Mouse (Mus musculus) embryo, embryonic 11.5 days (tissue): ENCODE measurements around the gene Glra3.

Experiments used
- DNase-seq: peaks from one replicate; pipeline ENCODE4 v3.0.0-alpha.2; 2012; ENCODE audit warnings: low read depth, low spot score

The Glra3 gene

DNA sequence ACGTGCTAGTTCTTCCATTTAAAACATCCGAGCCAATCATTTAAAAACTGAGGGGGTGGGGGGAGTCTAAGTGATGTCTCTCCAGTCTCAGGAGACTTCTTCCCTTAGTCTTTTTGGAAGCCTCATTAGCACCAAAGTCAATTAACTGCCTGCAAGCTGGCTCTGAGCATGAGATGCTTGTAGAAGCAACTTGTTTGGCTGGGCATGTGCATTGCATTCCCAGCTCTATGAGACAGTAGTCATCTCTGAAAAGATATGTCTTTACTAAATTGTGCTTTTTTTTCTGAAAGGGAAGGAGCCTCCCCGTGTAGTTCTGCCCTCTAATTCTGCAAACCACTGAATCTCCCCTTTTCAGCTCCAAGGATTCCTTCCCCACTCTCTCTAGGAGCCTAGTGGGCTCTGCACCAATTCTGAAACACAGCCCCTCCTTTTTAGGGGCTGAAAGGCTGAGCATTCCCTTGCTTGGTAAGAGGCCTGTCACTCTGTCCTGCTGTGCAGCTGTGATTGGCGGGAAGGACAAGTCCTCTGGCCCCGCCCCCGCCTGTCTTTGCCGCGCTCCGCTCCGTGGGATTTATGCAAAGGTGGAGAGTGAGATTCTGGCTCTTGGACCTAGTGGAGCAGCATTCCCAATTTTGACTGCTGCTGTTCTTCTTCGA lies at the start of gene Glra3:
Glra3 (plus strand) TSS at position 591 of the 656 bp plus-strand sequence.
- peak; percentile 11 for DNase-seq

DNA sequence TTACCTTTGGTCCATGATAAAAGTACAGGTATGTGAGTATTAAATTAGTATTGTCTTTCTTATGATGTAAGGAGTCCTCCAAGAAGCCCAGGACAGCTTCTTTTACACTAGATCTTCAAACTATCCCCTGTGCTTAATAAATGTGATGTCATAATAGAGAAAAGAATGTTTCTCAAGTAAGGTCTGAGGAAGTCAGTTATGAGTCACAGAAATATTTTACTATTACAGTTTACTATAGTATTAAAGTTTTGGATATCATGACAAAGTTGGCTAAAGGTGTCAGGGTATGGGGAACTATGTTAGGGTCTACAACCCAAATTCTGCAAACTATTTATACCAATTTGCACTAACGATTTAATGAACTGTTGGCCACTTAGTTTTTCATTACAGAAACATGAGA lies 33.4 kb upstream of the Glra3 start, which contains the start of gene Adam29:
Adam29 (minus strand) TSS at position 101 of the 400 bp plus-strand sequence.
- DNase-seq = no peak

GRCm38 (mm10) chr8:55940526-55940880 lies 243 bp downstream of the Glra3 start:
- peak; percentile 69 for DNase-seq

DNA sequence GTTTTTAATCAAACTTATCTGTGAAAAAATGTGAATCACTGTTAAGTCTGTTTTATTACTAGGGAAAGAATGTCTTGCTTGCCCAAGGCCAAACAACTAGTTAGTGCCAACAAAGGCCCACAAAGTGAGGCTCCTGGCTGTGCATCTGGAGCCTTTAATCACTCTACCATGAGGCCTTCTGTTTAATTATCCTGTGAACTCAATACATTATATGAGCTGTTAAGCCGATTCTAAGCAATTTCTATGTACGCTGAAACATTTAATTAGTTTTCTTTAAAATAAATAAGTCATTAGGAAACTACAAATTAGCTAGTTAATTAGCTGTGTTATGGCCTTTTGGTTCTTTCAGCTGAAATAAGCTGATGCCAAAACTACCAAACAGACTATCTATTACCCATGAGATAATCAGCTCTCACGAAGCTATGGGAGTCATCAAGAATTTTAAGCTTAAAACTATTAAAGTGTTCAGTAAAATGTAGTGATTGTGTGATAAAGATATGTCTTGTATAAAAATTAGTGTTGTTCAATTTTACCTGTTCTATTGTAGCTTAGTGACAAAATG lies 24.6 kb downstream of the Glra3 start:
- no peak for DNase-seq

GRCm38 (mm10) chr8:55997859-55998258 lies 57.6 kb downstream of the Glra3 start:
- no peak for DNase-seq

DNA sequence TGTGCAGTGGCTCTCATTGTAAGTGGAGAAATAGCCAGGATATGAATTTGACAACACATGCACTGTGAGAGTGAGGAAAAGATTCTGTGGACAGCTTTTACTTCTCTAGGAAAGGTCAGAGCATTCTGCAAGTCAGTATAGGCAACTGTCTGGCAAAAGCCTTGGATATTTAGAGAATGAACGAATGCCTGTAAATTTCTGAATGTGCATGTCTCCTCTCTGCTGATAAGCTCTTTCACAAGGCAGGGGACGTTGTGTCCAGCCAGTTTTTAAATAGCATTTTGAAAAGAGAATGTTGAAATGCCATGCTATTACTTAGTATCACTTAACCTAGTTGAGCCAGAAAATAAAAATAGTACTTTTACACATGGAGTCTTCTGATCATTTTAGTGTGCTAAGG lies 114.1 kb downstream of the Glra3 start:
- no peak for DNase-seq

DNA sequence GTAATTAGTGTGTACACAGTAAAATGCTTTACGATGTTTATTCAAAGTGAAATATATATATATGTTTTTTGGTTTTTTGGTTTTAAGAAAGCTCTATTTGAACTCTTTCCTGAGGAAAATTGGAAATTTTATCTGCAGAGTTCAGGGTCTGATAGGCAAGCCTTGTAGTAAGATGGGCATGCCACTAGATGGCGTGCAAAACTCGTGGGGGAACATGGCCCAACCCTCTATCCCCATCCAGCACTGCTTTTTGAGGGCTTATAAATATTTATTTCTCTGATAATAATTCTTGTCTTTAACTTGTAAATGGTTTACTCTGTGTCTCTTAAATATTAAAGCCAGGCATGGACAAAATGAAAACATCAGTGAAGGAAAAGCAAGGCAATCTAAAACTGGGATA lies 122.8 kb downstream of the Glra3 start:
- peak; percentile 7 for DNase-seq

DNA sequence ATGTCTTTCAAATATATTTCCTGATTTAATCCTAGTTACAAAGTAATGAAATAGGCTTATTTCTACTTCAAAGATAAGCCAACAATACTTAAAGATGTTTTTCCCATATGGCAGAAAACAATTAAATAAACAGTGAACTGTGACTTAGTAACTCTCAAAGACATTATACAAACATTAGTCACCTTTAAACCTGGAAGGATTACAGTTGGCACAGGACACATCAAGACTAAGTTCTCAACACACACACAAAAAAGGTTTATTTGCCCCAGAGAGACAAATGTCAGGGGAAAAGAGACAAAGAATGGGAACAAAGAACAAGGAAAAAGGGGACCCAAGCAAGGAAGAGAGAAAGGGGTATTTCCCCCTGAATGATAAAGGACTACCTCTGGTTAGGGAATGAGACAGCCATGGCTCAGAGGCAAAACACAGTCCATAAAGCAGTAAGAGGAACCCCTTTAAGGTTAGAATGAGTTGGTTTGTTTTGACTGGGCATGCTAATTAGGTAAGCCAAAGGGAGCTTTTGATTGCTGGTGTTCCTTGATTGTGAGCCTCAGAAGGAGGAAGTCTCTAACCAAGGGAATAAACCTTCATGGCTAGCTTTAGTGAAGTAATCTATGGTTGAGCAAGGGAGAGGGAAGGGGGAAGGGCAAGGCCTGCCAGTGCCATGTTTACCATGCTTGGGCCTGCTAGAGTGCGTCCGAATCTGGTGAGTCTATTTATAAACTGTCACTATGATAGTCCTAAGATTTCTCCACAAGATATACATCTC lies 130.4 kb downstream of the Glra3 start:
- DNase-seq = no peak

- no peak for DNase-seq
These were observed 143.4 kb downstream of the Glra3 start for GRCm38 (mm10) chr8:56083654-56084053.

DNA sequence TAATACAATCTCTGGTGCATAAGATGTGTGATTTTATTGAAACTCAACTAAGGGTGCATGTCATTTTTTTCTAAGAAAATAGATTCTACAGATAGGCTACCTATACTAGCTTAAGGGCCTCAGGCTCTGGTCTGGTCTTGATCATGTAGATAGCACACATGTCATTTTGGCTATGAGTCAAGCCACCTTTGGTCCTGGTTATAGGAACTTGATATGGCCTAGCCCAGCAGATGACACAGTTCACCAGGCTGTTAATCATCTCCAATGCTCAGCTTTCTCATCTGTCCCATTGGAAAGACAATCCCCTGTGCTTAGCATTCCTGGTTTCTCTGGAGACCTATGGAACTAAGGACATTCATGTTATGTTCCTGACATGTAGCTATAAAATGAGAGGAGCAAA lies 154.1 kb downstream of the Glra3 start:
- no peak for DNase-seq

GRCm38 (mm10) chr8:56110296-56110695 lies 170.0 kb downstream of the Glra3 start:
- no peak for DNase-seq

GRCm38 (mm10) chr8:56129357-56129756 lies 189.1 kb downstream of the Glra3 start:
- DNase-seq = no peak

DNA sequence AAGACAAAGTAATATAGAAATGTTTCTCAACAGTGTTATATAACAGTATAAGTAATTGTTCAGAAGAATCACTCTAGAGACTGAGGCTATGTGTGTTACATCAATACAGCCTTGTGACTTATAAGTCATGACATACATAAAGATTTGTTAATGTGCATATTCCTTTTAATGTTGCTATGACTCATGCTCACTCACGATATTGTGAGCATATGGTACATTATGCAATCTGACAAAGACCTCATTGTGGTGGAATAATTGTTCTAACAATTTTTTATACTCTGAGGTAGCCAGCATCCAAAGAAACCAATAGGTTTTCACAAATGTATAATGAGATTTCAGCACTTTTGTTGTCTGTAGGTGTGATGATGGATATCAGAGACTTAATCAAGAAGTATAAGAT lies 210.4 kb downstream of the Glra3 start:
- no peak for DNase-seq

DNA sequence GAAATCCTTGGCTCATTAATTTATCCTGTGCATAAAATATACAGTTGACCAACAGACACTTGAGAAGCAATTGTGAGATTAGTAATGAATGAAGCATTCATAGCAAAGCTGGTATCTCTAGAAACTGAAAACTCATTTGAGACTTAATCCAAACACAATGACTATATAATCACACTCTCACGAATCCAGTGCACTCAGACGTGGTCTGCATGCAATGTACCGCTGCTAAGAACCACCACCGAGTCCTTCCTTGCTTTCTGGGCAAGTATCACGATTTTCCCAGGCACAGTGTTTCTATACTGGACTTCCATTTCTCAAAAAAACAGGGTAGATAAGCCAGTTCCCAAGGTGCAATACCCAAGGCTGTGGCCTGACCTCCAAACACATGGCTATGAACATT lies 211.3 kb downstream of the Glra3 start:
- DNase-seq = no peak

DNA sequence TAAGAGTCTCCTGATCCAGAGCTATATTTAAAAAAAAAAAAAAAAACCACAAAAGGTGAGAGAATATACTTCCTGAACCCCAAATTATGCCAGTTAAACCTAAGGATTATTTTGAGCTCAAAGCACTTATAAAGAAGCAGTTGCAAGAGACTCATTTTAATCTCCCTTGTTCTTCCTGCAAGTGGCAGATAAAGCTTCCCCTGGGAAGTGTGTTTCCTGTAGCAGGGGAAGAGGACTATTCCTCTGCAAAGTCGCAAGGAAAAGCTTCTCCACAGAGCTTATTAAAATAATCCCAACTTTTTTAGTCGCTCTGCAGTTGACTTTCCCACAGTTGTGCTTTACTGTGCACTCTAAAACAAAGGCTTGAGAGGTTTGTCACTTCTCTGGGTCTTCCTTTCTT lies 218.7 kb downstream of the Glra3 start:
- DNase-seq = no peak
